Mouse (Mus musculus) myocyte (in vitro differentiated cells): ENCODE measurements around the gene Map3k19. TPM values are rescaled to one million over a fixed set of nuclear protein-coding genes. Genes with fewer than 3 reads are reported as not detected.

Experiments
- H3K27me3 ChIP-seq: one replicate; pipeline ENCODE4 v1.6.1; 2011; ENCODE audit not compliant: control insufficient read depth, insufficient read depth, insufficient read length
- H3K36me3 ChIP-seq: one replicate; pipeline ENCODE4 v1.6.1; 2011; ENCODE audit not compliant: control insufficient read depth, insufficient read depth
- H3K4me2 ChIP-seq: one replicate; pipeline ENCODE4 v1.6.1; 2011; ENCODE audit warnings: low read depth, control low read depth
- H3K4me3 ChIP-seq: one replicate; pipeline ENCODE4 v1.5.1; 2011; ENCODE audit warnings: mild to moderate bottlenecking, control low read depth, moderate library complexity
- H3K79me2 ChIP-seq: one replicate; pipeline ENCODE4 v1.6.1; 2011; ENCODE audit not compliant: control insufficient read depth, insufficient read depth
- H3ac ChIP-seq: one replicate; pipeline ENCODE4 v1.6.1; 2011; ENCODE audit not compliant: control insufficient read depth, insufficient read length
- CEBPB ChIP-seq: IDR thresholded peaks from 2 replicates; pipeline ENCODE4 v1.6.1; 2011; ENCODE audit warnings: mild to moderate bottlenecking, moderate library complexity; ENCODE audit not compliant: poor library complexity, insufficient read depth, severe bottlenecking
- E2F4 ChIP-seq: IDR thresholded peaks from one replicate; pipeline ENCODE4 v1.6.1; 2011; ENCODE audit warnings: mild to moderate bottlenecking, control low read depth, moderate library complexity; ENCODE audit not compliant: insufficient read depth
- MAX ChIP-seq: IDR thresholded peaks from one replicate; pipeline ENCODE4 v1.6.1; 2011; ENCODE audit warnings: low read depth, mild to moderate bottlenecking, control low read depth
- MYOD1 ChIP-seq, 3 experiments: IDR thresholded peaks; one replicate each; pipeline ENCODE4 v1.6.1; 2011; ENCODE audit warnings: control low read depth in 2 of 3, low read depth in 2 of 3, mild to moderate bottlenecking in 2 of 3, moderate library complexity in 1 of 3; ENCODE audit not compliant: insufficient read length in 2 of 3, control insufficient read depth in 1 of 3
- MYOG ChIP-seq, 3 experiments: IDR thresholded peaks; one replicate each; pipeline ENCODE4 v1.6.1; 2011; ENCODE audit warnings: control low read depth in 2 of 3, low read depth in 2 of 3, mild to moderate bottlenecking in 2 of 3; ENCODE audit not compliant: insufficient read length in 2 of 3, control insufficient read depth in 1 of 3, insufficient read depth in 1 of 3
- POLR2A ChIP-seq: IDR thresholded peaks from one replicate; pipeline ENCODE4 v1.6.1; 2011; ENCODE audit warnings: low read depth, mild to moderate bottlenecking, control low read depth, moderate library complexity; ENCODE audit not compliant: insufficient read length
- POLR2AphosphoS2 ChIP-seq: IDR thresholded peaks from one replicate; pipeline ENCODE4 v1.6.1; 2011; ENCODE audit warnings: low read depth, control low read depth; ENCODE audit not compliant: insufficient read length
- REST ChIP-seq: IDR thresholded peaks from one replicate; pipeline ENCODE4 v1.6.1; 2011; ENCODE audit warnings: mild to moderate bottlenecking, control low read depth, moderate library complexity; ENCODE audit not compliant: insufficient read depth, insufficient read length
- SRF ChIP-seq: IDR thresholded peaks from one replicate; pipeline ENCODE4 v1.6.1; 2011; ENCODE audit warnings: low read depth; ENCODE audit not compliant: control insufficient read depth, insufficient read length
- TCF12 ChIP-seq: IDR thresholded peaks from one replicate; pipeline ENCODE4 v1.6.1; 2011; ENCODE audit warnings: mild to moderate bottlenecking, control low read depth; ENCODE audit not compliant: poor library complexity, insufficient read depth, severe bottlenecking
- TCF3 ChIP-seq: IDR thresholded peaks from one replicate; pipeline ENCODE4 v1.6.1; 2011; ENCODE audit warnings: low read depth, control low read depth; ENCODE audit not compliant: insufficient read length
- USF1 ChIP-seq: IDR thresholded peaks from one replicate; pipeline ENCODE4 v1.6.1; 2011; ENCODE audit warnings: low read depth, mild to moderate bottlenecking, control low read depth, moderate library complexity
- polyA plus RNA-seq: library from polyadenylated mRNA; unstranded; fragments of >200 nt; fragmentation: generic; extraction: Trizol; gene quantifications from one replicate; pipeline ENCODE4 v1.2.1, GENCODE M21; 2012; ENCODE audit warnings: missing spikeins

Gene Map3k19
- polyA plus RNA-seq, 1 experiment, result 0.18 TPM

DNA sequence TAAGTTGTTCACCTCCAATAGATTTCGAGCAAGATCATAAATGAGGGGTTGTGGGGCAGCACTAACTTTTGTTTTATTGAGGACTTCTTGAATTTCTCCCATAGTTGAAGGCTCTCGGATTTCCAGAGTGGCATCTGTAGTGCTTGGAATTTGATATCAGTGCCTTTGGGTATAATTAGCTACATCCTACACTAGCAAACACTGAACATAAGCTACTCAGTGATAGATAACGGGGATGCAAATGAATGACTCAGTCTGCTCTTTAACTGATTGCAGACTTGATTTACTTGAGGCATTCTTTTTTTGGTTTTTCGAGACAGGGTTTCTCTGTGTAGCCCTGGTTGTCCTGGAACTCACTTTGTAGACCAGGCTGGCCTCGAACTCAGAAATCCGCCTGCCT lies 65.9 kb downstream of the Map3k19 start:
- peaks cover 98% of the 10 kb centered on the region for H3K79me2 ChIP-seq
- H3K36me3 ChIP-seq, result peaks cover 10% of the 10 kb centered on the region
- H3K27me3 ChIP-seq, result no peaks in the 10 kb centered on the region
- TF ChIP-seq MYOG (IDR thresholded peaks at IDR 0.05; ENCODE audit: control insufficient read depth in 1 of 3, insufficient read depth in 1 of 3, insufficient read length in 2 of 3, low read depth in 2 of 3) (no peak), SRF (no peak), TCF12 (no peak), MYOD1 (IDR thresholded peaks at IDR 0.05; ENCODE audit: control insufficient read depth in 1 of 3, insufficient read length in 2 of 3, low read depth in 2 of 3) (no peak), USF1 (no peak), E2F4 (no peak), POLR2A (no peak), REST (no peak), TCF3 (no peak), POLR2AphosphoS2 (no peak), MAX (no peak)
- no peak overlapping the region for H3K4me3 ChIP-seq
- peak overlapping the region; percentile 22 for H3K4me2 ChIP-seq
- no peak overlapping the region for H3ac ChIP-seq

DNA sequence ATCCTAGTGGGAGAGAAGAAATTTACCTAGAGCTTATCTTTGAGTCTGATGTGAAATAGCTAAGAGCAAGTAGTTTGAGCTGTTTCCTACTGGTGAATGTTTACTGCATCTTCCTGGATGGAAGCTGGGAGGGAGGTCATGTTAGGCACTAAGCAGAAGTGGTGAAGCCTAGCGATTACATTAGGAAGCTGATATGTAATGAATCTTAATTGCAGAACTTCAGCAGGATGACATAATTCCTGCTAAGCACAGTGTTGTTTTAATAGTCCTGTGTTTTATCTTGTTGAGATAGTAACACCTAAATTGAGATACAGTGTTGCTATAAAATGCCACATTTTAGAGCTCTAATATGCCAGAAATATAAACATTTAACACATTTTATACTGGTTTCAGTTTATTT lies 68.9 kb downstream of the Map3k19 start:
- Histone ChIP-seq H3ac (no peak overlapping the region), H3K27me3 (no peaks in the 10 kb centered on the region), H3K4me3 (no peak overlapping the region), H3K79me2 (peaks cover 100% of the 10 kb centered on the region), H3K4me2 (no peak overlapping the region), H3K36me3 (no peaks in the 10 kb centered on the region)
- TF ChIP-seq TCF12 (no peak), MYOD1 (IDR thresholded peaks at IDR 0.05; ENCODE audit: control insufficient read depth in 1 of 3, insufficient read length in 2 of 3, low read depth in 2 of 3) (no peak), USF1 (no peak), SRF (no peak), REST (no peak)

DNA sequence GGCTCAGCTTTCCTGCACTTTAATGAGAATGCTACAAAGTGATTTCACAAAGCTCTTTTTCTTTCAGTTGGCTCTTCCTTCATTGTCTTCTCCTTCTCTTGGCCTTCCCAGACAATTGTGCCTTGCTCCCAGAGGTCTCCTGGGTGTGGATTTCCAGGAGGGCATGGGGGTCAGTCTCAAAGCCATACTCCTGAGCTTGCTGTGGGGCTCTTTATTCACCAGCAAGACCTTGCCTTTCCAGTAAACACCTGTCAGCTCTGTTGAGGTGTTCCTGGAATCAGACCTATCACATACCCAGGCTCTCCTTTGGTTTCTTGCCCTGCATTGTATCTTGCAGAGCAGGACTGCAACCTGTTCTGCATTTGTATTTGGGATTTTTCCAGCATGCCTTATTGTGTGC lies 71.0 kb downstream of the Map3k19 start:
- Histone ChIP-seq H3ac (no peak overlapping the region), H3K36me3 (no peaks in the 10 kb centered on the region), H3K4me3 (no peak overlapping the region), H3K79me2 (peaks cover 100% of the 10 kb centered on the region), H3K27me3 (no peaks in the 10 kb centered on the region), H3K4me2 (no peak overlapping the region)
- TF ChIP-seq POLR2A (no peak), TCF3 (no peak), MYOD1 (IDR thresholded peaks at IDR 0.05; ENCODE audit: control insufficient read depth in 1 of 3, insufficient read length in 2 of 3, low read depth in 2 of 3) (no peak), REST (no peak), MAX (no peak), POLR2AphosphoS2 (no peak), E2F4 (no peak), SRF (no peak), TCF12 (no peak)

DNA sequence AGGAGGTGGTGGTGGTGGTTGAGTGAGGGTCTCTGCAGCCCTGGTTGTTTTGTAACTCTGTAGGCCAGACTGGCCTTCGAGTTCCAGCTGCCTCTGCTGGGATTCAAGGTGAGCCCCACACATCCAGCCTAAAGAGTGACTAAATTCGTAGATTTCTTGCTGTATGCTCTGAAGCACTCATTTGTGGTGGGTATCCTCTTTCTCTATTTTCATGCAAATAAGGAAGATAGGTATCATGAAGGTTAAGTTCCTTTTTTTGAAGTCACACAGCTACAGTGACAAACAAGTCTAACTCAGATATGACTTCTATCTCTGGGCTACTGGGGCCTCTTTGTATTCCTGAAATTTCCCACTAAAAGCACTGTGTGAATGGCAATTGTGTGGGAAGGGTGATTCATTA lies 74.0 kb downstream of the Map3k19 start:
- TF ChIP-seq POLR2A, result no peak
- no peak for TF ChIP-seq MYOG (IDR thresholded peaks at IDR 0.05; ENCODE audit: control insufficient read depth in 1 of 3, insufficient read depth in 1 of 3, insufficient read length in 2 of 3, low read depth in 2 of 3)
- TF ChIP-seq POLR2AphosphoS2, result no peak
- no peak for TF ChIP-seq MAX
- no peak for TF ChIP-seq MYOD1 (IDR thresholded peaks at IDR 0.05; ENCODE audit: control insufficient read depth in 1 of 3, insufficient read length in 2 of 3, low read depth in 2 of 3)
- TF ChIP-seq REST, result no peak
- TF ChIP-seq TCF3, result no peak
- no peak for TF ChIP-seq TCF12
- no peak for TF ChIP-seq SRF
- no peak overlapping the region for H3K4me2 ChIP-seq

DNA sequence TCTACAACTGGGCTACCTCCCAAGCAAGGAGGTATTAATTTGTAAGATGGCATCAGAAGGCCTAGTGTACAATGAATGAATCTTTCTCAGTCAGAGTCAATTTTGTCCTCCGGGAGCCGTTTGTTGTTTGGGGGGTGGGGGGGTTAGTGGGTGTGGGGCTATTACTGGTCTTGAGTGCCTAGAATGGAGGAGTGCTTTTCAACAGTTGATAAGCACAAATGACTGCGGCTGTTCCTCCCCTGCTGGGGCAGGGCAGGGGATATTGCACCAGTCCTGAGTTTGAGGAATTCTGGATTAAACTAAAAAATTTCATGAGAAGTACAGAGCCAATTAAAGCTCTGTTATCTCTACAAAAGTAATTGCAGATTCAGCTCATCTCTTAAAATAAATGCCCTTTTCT lies 74.7 kb downstream of the Map3k19 start:
- Histone ChIP-seq H3ac (no peak overlapping the region), H3K27me3 (no peaks in the 10 kb centered on the region), H3K36me3 (no peaks in the 10 kb centered on the region), H3K4me3 (no peak overlapping the region), H3K4me2 (no peak overlapping the region), H3K79me2 (peaks cover 100% of the 10 kb centered on the region)
- TF ChIP-seq MYOG (IDR thresholded peaks at IDR 0.05; ENCODE audit: control insufficient read depth in 1 of 3, insufficient read depth in 1 of 3, insufficient read length in 2 of 3, low read depth in 2 of 3) (no peak), MAX (no peak), CEBPB (no peak), USF1 (no peak), E2F4 (no peak), REST (no peak), POLR2AphosphoS2 (no peak), TCF3 (no peak), SRF (no peak), MYOD1 (IDR thresholded peaks at IDR 0.05; ENCODE audit: control insufficient read depth in 1 of 3, insufficient read length in 2 of 3, low read depth in 2 of 3) (no peak), TCF12 (no peak), POLR2A (no peak)

More for the DNA sequence above, 74.0 kb downstream of the Map3k19 start:
- Histone ChIP-seq H3K27me3 (no peaks in the 10 kb centered on the region), H3K36me3 (no peaks in the 10 kb centered on the region), H3K79me2 (peaks cover 100% of the 10 kb centered on the region), H3ac (no peak overlapping the region), H3K4me3 (no peak overlapping the region)
